Mouse (Mus musculus): Measurements from ENCODE around the gene Ttll5. TPM values are rescaled to one million over a fixed set of nuclear protein-coding genes. Genes with fewer than 3 reads are reported as not detected.
A peak's percentile ranks its signal among the peaks of the same experiment; 100 is the strongest.

Ttll5 gene
- polyA plus RNA-seq, 1 experiment from 2014 or later, result 14.0 TPM

- H3K9me3 ChIP-seq, result no peaks in the 10 kb centered on the region
- WGBS, result 56% methylated on average over 11 of the region's 11 CpGs
- peaks cover 4% of the 10 kb centered on the region for H3K4me1 ChIP-seq (replicated peaks)
- no peak for ATAC-seq
- no peak overlapping the region for H3K9ac ChIP-seq (replicated peaks)
- H3K27ac ChIP-seq, result no peak overlapping the region
- H3K4me3 ChIP-seq (replicated peaks), result no peak overlapping the region
- H3K4me2 ChIP-seq (replicated peaks), result no peak overlapping the region
- no peaks in the 10 kb centered on the region for H3K27me3 ChIP-seq
- peaks cover 9% of the 10 kb centered on the region for H3K36me3 ChIP-seq
Observed at GRCm38 (mm10) chr12:86097781-86098180, 273.3 kb downstream of the Ttll5 start.

- Histone ChIP-seq H3K9me3 (no peaks in the 10 kb centered on the region), H3K27ac (no peak overlapping the region), H3K27me3 (no peaks in the 10 kb centered on the region), H3K9ac (replicated peaks) (no peak overlapping the region), H3K4me3 (replicated peaks) (no peak overlapping the region), H3K4me1 (replicated peaks) (peaks cover 23% of the 10 kb centered on the region), H3K4me2 (replicated peaks) (no peak overlapping the region), H3K36me3 (peaks cover 9% of the 10 kb centered on the region)
- ATAC-seq, result no peak
- 89% methylated on average over 3 of the region's 3 CpGs for WGBS
Observed at GRCm38 (mm10) chr12:86100711-86101110, 276.3 kb downstream of the Ttll5 start.

GRCm38 (mm10) chr12:86102686-86103085 is 278.2 kb downstream of the Ttll5 start:
- Histone ChIP-seq H3K9me3 (no peaks in the 10 kb centered on the region), H3K27ac (peak overlapping the region; percentile 30; the same call in 1 of the 2 replicates), H3K4me2 (replicated peaks) (no peak overlapping the region), H3K4me3 (replicated peaks) (no peak overlapping the region), H3K9ac (replicated peaks) (no peak overlapping the region; the same call in 1 of the 2 replicates), H3K4me1 (replicated peaks) (peaks cover 23% of the 10 kb centered on the region), H3K36me3 (peaks cover 10% of the 10 kb centered on the region; the same call in 1 of the 2 replicates), H3K27me3 (no peaks in the 10 kb centered on the region)
- ATAC-seq, result no peak
- WGBS, result 72% methylated on average over 8 of the region's 8 CpGs

- Histone ChIP-seq H3K27me3 (no peaks in the 10 kb centered on the region), H3K27ac (peak overlapping the region; percentile 51), H3K36me3 (peaks cover 12% of the 10 kb centered on the region; the same call in 1 of the 2 replicates), H3K9me3 (no peaks in the 10 kb centered on the region), H3K4me2 (replicated peaks) (0 out of 2 replicates have a peak overlapping the region, but pooled peaks have one; percentile 13), H3K4me3 (replicated peaks) (no peak overlapping the region), H3K4me1 (replicated peaks) (peaks cover 23% of the 10 kb centered on the region), H3K9ac (replicated peaks) (peak overlapping the region; percentile 29; the same call in 1 of the 2 replicates)
- ATAC-seq, result no peak; the same call in 1 of the 2 replicates
- WGBS, result 13% methylated on average over 11 of the region's 11 CpGs
Observed at GRCm38 (mm10) chr12:86103391-86103790, 278.9 kb downstream of the Ttll5 start.

GRCm38 (mm10) chr12:86103852-86104251 is 279.4 kb downstream of the Ttll5 start:
- H3K27ac ChIP-seq, result peak overlapping the region; percentile 51
- no peaks in the 10 kb centered on the region for H3K27me3 ChIP-seq
- no peaks in the 10 kb centered on the region for H3K9me3 ChIP-seq
- no peak for ATAC-seq
- peaks cover 23% of the 10 kb centered on the region for H3K4me1 ChIP-seq (replicated peaks)
- no peak overlapping the region for H3K4me3 ChIP-seq (replicated peaks)
- H3K36me3 ChIP-seq, result peaks cover 17% of the 10 kb centered on the region
- WGBS, result 31% methylated on average over 8 of the region's 8 CpGs
- H3K4me2 ChIP-seq (replicated peaks), result 0 out of 2 replicates have a peak overlapping the region, but pooled peaks have one; percentile 13
- peak overlapping the region; percentile 29; the same call in 1 of the 2 replicates for H3K9ac ChIP-seq (replicated peaks)

- ATAC-seq, result no peak
- Histone ChIP-seq H3K36me3 (peaks cover 19% of the 10 kb centered on the region), H3K4me3 (replicated peaks) (no peak overlapping the region), H3K9me3 (no peaks in the 10 kb centered on the region), H3K27me3 (no peaks in the 10 kb centered on the region), H3K4me2 (replicated peaks) (no peak overlapping the region), H3K27ac (no peak overlapping the region), H3K4me1 (replicated peaks) (peaks cover 23% of the 10 kb centered on the region), H3K9ac (replicated peaks) (no peak overlapping the region)
- WGBS, result 81% methylated on average over 11 of the region's 11 CpGs
Observed at GRCm38 (mm10) chr12:86104297-86104696, 279.8 kb downstream of the Ttll5 start.

GRCm38 (mm10) chr12:86105546-86105945 is 281.1 kb downstream of the Ttll5 start:
- Histone ChIP-seq H3K4me3 (replicated peaks) (no peak overlapping the region), H3K9ac (replicated peaks) (no peak overlapping the region), H3K4me2 (replicated peaks) (no peak overlapping the region), H3K9me3 (no peaks in the 10 kb centered on the region), H3K27ac (no peak overlapping the region), H3K27me3 (no peaks in the 10 kb centered on the region), H3K4me1 (replicated peaks) (peaks cover 23% of the 10 kb centered on the region), H3K36me3 (peaks cover 16% of the 10 kb centered on the region)
- ATAC-seq, result no peak
- 81% methylated on average over 10 of the region's 10 CpGs for WGBS

- peaks cover 23% of the 10 kb centered on the region for H3K4me1 ChIP-seq (replicated peaks)
- H3K27me3 ChIP-seq, result no peaks in the 10 kb centered on the region
- H3K36me3 ChIP-seq, result peaks cover 13% of the 10 kb centered on the region
- H3K9ac ChIP-seq (replicated peaks), result no peak overlapping the region
- H3K27ac ChIP-seq, result no peak overlapping the region
- ATAC-seq, result no peak
- no peak overlapping the region for H3K4me3 ChIP-seq (replicated peaks)
- 94% methylated on average over 9 of the region's 9 CpGs for WGBS
- no peak overlapping the region for H3K4me2 ChIP-seq (replicated peaks)
- H3K9me3 ChIP-seq, result no peaks in the 10 kb centered on the region
Observed at GRCm38 (mm10) chr12:86106086-86106485, 281.6 kb downstream of the Ttll5 start.

GRCm38 (mm10) chr12:86107645-86108044 is 283.2 kb downstream of the Ttll5 start:
- Histone ChIP-seq H3K4me2 (replicated peaks) (no peak overlapping the region), H3K9me3 (no peaks in the 10 kb centered on the region), H3K27ac (no peak overlapping the region), H3K9ac (replicated peaks) (no peak overlapping the region), H3K4me1 (replicated peaks) (peaks cover 20% of the 10 kb centered on the region), H3K36me3 (peaks cover 25% of the 10 kb centered on the region), H3K27me3 (no peaks in the 10 kb centered on the region), H3K4me3 (replicated peaks) (no peak overlapping the region)
- WGBS, result 86% methylated on average over 7 of the region's 7 CpGs
- ATAC-seq, result no peak

- Histone ChIP-seq H3K36me3 (peaks cover 29% of the 10 kb centered on the region), H3K27me3 (no peaks in the 10 kb centered on the region), H3K9ac (replicated peaks) (no peak overlapping the region), H3K27ac (no peak overlapping the region), H3K4me1 (replicated peaks) (0 out of 2 replicates have a peak, but pooled peaks cover 2% of the 10 kb centered on the region), H3K4me3 (replicated peaks) (no peak overlapping the region), H3K9me3 (no peaks in the 10 kb centered on the region), H3K4me2 (replicated peaks) (no peak overlapping the region)
- no peak for ATAC-seq
- WGBS, result 89% methylated on average over 4 of the region's 4 CpGs
Observed at GRCm38 (mm10) chr12:86109531-86109930, 285.1 kb downstream of the Ttll5 start.

- Histone ChIP-seq H3K9me3 (no peaks in the 10 kb centered on the region), H3K4me3 (replicated peaks) (no peak overlapping the region), H3K9ac (replicated peaks) (no peak overlapping the region), H3K27ac (no peak overlapping the region), H3K36me3 (peaks cover 29% of the 10 kb centered on the region), H3K4me1 (replicated peaks) (no peaks in the 10 kb centered on the region), H3K27me3 (no peaks in the 10 kb centered on the region), H3K4me2 (replicated peaks) (no peak overlapping the region)
- no peak for ATAC-seq
- WGBS, result 99% methylated on average over 2 of the region's 2 CpGs
Observed at GRCm38 (mm10) chr12:86110637-86111036, 286.2 kb downstream of the Ttll5 start.

Data from midbrain, embryonic 13.5 days (tissue).